Mouse (Mus musculus): Measurements from ENCODE around the gene Abcb5. TPM values are rescaled to one million over a fixed set of nuclear protein-coding genes. Genes with fewer than 3 reads are reported as not detected.

Gene Abcb5
- polyA plus RNA-seq, 1 experiment from 2014 or later: not detected

DNA sequence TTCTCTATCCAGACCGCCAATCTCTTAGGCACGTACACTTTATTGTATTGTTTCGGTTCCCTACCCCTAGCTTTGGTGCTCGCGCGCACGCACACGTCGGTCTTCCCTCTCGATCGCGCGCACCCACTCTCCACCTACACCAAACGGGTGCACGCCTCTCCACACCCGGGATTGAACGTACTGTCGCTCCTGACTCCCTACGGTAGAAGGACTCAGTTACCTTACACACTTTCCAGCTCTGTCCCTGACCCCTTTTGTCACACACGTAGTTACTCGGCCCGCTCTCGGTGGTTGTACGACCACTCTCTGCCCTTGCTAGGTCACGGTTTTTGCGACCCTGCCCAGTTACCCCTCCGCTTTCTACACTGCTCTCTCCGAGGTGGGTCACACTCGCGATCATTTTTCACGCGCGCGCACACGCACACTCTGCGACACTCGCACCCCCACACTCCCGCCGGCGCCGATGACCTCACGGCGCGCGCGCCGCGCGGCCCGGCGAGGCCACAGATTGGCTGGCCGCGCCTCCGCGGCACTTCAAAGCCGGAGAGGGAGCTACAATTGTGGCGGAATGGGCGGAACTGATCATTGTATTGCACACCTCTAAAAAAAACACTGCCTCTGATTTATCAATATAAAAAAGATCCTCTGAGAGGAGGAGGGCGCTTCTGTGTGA is 119.4 kb downstream of the Abcb5 start:
- Histone ChIP-seq H3K9me3 (replicated peaks) (no peaks in the 10 kb centered on the region), H3K4me3 (peak overlapping the region; percentile 69), H3K27ac (replicated peaks) (peak overlapping the region; percentile 91), H3K27me3 (ENCODE audit: low read depth, poor library complexity, severe bottlenecking) (peaks cover 100% of the 10 kb centered on the region), H3K36me3 (peaks cover 6% of the 10 kb centered on the region; the same call in 1 of the 2 replicates), H3K4me1 (peaks cover 87% of the 10 kb centered on the region)
- DNase-seq (ENCODE audit: low spot score): peak; percentile 84
- WGBS: under 1% methylated on average over 59 of the region's 59 CpGs

DNA sequence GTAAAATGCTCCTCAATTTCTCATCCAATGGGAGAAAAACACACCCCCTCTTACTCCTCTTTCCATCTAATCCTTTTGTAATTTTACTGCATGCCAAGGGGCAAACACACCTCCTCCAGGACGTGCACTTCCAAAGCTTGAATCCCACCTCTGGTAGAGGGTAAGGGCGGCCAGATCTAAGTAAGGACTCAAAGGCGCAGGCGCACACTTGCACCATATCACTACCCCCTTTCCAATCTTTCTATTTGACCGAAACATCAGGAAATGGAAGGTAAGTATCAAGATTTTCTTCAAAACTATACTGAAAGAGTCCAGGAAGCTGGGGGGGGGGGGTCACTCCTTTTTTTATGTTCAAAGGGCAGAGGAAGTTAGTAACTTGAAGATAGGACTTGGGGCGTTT is 120.0 kb downstream of the Abcb5 start, which contains the start of gene Sp8:
Gene Sp8, plus strand, starts transcription at position 109 of the 400 bp plus-strand sequence.
- peak within 1 kb of the TSS; percentile 91 for H3K27ac ChIP-seq (replicated peaks)
- peak within 1 kb of the TSS; percentile 69 for H3K4me3 ChIP-seq
- H3K36me3 ChIP-seq: peaks cover 6% of the 10 kb centered on the region; the same call in 1 of the 2 replicates
- no peak for DNase-seq (ENCODE audit: low spot score)
- WGBS: under 1% methylated on average over 6 of the region's 6 CpGs
- no peaks in the 10 kb centered on the region for H3K9me3 ChIP-seq (replicated peaks)
- H3K27me3 ChIP-seq (ENCODE audit: low read depth, poor library complexity, severe bottlenecking): peaks cover 100% of the 10 kb centered on the region
- H3K4me1 ChIP-seq: peaks cover 92% of the 10 kb centered on the region

DNA sequence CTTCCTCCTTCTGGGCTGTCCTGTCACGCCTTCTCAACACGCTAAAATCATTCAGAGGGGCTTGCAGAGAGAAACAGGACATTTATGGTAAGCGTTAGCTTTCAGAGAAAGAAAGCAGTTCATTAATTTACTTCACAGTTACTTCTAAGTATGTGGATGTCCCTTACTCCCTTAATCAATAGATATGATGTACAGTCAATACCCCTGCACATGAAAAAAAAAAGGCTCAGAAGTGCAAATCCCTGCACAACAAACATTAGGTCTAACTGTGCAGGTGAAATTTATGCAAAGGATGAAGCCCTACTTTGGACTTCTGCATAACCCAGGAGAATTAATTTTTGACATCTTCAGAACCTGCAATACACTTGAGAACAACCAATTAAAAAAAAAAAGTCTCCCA is 120.9 kb downstream of the Abcb5 start:
- Histone ChIP-seq H3K4me1 (peaks cover 99% of the 10 kb centered on the region), H3K9me3 (replicated peaks) (no peaks in the 10 kb centered on the region), H3K27me3 (ENCODE audit: low read depth, poor library complexity, severe bottlenecking) (peaks cover 100% of the 10 kb centered on the region), H3K27ac (replicated peaks) (no peak overlapping the region), H3K36me3 (peaks cover 6% of the 10 kb centered on the region; the same call in 1 of the 2 replicates), H3K4me3 (no peak overlapping the region)
- WGBS: 0% methylated on average over 3 of the region's 3 CpGs
- DNase-seq (ENCODE audit: low spot score): no peak

DNA sequence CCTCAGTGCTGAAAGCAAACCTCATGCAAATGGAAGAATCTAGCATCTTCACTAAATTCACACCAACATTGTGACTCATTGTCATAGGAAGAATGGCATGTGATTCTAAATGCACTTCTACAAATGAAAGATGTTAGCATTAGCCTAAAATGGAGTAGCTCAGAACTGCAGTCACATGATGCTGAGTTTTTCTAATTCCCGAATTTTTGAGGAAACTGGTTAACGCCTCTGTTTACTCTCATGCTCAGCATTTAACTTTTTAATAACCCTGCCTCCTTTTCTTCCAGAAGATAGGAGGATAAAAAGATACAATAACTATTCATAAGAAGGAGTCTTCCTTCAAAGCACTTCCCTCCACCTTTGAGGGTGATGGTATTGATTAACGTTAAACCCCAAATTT is 121.4 kb downstream of the Abcb5 start:
- 6% methylated on average over 3 of the region's 3 CpGs for WGBS
- peaks cover 98% of the 10 kb centered on the region for H3K4me1 ChIP-seq

DNA sequence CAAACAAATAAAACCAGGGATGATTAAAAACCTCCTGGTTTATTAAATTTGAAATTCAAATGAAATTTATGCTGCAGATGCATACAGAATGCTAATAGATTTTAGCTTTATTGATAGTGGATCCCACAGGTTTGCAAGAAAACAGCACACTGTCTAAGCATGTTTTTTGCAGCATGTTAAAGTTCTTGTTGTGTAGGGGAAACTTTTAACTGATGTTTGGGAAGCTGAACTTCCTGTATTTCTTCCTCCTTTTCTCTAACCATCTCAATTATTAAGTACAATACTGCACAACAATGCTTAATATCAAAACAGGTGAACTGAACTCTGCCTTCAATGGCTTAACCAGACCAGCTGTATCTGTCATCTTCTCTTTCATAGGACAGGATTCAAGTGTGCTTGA is 122.1 kb downstream of the Abcb5 start:
- no peak for DNase-seq (ENCODE audit: low spot score)
- peaks cover 98% of the 10 kb centered on the region for H3K4me1 ChIP-seq
- no peaks in the 10 kb centered on the region for H3K9me3 ChIP-seq (replicated peaks)
- peaks cover 100% of the 10 kb centered on the region for H3K27me3 ChIP-seq (ENCODE audit: low read depth, poor library complexity, severe bottlenecking)
- no peak overlapping the region for H3K4me3 ChIP-seq
- no peak overlapping the region for H3K27ac ChIP-seq (replicated peaks)
- H3K36me3 ChIP-seq: no peaks in the 10 kb centered on the region; the same call in 1 of the 2 replicates

More for the DNA sequence above, 121.4 kb downstream of the Abcb5 start:
- no peak overlapping the region for H3K27ac ChIP-seq (replicated peaks)
- no peak overlapping the region for H3K4me3 ChIP-seq
- H3K9me3 ChIP-seq (replicated peaks): no peaks in the 10 kb centered on the region
- H3K27me3 ChIP-seq (ENCODE audit: low read depth, poor library complexity, severe bottlenecking): peaks cover 100% of the 10 kb centered on the region
- peaks cover 6% of the 10 kb centered on the region; the same call in 1 of the 2 replicates for H3K36me3 ChIP-seq
- no peak for DNase-seq (ENCODE audit: low spot score)

DNA sequence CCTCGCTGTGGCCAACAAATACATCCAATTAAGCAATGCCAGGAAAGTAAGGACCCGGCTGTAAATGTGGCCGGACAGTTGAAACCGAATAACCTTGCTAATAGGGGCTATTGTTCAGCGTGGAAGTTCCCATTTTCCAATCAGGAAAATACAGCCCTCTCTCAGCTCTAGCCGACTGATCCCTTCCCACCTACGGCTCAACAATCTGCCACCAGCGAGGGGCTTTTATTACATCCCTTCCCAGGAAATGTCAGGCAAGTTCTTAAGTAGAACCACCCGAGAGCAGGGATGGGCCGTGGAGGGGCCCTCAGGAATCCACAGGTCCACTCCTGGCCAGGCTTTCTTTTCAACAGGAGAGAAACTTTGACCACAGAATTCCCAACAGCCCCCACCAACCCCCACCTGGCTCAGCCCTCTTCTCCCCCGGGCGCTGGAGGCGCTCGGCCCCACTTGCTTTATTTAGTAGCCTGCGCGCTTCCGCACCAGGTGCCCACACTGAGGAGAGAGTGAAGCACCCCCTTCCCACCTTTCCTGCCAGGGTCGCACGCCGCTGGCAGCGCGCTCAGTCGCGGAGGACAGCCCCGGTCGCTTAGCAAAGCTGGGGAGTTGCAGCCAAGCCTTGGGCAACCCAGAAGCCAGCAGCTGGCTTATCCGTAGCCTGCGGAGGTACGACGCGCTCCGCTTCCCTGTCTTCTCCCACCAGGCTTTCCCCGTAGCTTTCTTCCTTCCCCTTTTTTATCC is 123.4 kb downstream of the Abcb5 start:
- WGBS: under 1% methylated on average over 33 of the region's 33 CpGs
- Histone ChIP-seq H3K4me3 (peak overlapping the region; percentile 59), H3K4me1 (peaks cover 98% of the 10 kb centered on the region), H3K9me3 (replicated peaks) (no peaks in the 10 kb centered on the region), H3K27me3 (ENCODE audit: low read depth, poor library complexity, severe bottlenecking) (peaks cover 100% of the 10 kb centered on the region), H3K36me3 (no peaks in the 10 kb centered on the region), H3K27ac (replicated peaks) (peak overlapping the region; percentile 84)
- DNase-seq (ENCODE audit: low spot score): peak; percentile 66

DNA sequence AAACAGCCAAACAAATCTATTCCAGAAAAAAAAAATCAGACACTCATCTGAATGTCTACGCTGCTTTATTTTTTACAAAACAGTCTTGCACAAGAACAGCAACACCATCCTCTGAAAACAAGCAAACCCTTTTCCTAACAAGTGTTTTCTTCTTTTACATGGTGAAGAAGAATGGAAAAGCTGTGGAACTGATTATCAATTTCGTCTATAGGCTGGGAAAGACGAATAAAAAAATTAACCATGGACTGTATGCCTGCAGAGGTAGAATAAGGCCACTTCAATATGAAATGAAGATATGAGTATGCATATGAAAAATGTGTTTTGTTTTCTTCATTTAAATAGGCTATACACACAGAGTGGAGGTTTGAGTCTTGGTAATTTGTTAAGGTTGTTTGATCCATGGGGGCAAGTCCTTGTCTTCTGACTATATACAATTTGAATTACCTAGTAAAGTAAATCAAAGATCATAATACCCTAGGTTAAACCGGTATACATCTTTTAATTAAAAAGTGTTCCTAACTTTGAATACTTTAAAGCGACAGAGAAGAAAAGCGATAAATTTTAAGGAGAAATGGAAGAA is 124.2 kb downstream of the Abcb5 start:
- WGBS: 9% methylated on average over 6 of the region's 6 CpGs
- Histone ChIP-seq H3K4me3 (peak overlapping the region; percentile 59), H3K9me3 (replicated peaks) (no peaks in the 10 kb centered on the region), H3K36me3 (no peaks in the 10 kb centered on the region), H3K27ac (replicated peaks) (no peak overlapping the region), H3K27me3 (ENCODE audit: low read depth, poor library complexity, severe bottlenecking) (peaks cover 100% of the 10 kb centered on the region), H3K4me1 (peaks cover 99% of the 10 kb centered on the region)
- DNase-seq (ENCODE audit: low spot score): no peak

DNA sequence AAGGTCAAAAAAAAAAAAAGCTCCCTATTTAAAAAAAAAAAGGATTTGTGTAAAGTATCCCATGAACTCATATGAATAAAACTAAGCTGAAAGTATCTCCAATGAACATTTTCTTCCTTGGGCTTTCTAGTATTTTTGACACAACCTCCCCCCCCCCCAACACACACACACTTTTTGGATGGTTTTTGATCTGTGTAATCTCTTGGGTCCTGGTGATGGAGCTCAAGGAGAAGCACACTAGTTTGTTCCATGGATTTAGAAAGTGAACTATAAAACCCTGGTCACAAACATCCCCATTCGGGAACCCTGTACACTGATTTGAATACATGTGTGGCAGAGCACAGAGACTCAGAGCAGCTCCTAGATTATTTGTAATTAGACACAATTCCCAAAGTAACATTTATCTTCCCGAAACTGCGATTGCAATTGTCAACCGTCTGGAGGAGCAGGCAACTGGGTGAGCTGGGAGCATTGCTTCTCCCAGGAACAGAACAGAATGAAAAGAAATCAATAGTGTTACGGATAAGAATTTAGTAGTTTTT is 124.8 kb downstream of the Abcb5 start:
- no peaks in the 10 kb centered on the region for H3K36me3 ChIP-seq
- DNase-seq (ENCODE audit: low spot score): no peak
- H3K27me3 ChIP-seq (ENCODE audit: low read depth, poor library complexity, severe bottlenecking): peaks cover 100% of the 10 kb centered on the region
- 2% methylated on average over 5 of the region's 5 CpGs for WGBS
- no peaks in the 10 kb centered on the region for H3K9me3 ChIP-seq (replicated peaks)
- peaks cover 99% of the 10 kb centered on the region for H3K4me1 ChIP-seq
- H3K27ac ChIP-seq (replicated peaks): 0 out of 2 replicates have a peak overlapping the region, but pooled peaks have one; percentile 7
- no peak overlapping the region for H3K4me3 ChIP-seq

DNA sequence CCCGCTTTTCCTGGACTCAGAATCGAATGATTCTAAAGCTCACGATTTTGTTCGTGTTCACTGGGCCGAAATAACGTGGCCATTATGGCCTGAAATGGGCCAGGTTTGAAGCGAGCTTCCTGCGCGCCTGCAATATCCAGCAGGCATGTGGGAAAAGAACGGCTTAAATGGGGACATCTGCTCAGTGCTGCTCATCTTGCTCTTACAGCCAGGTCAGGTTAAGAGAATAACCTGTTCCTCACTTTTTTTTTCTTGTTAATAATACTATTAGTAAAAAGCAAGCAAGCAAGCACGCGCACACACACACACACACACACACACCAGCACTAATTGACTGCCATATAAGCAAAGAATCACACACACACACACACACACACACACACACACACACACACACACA is 125.4 kb downstream of the Abcb5 start:
- DNase-seq (ENCODE audit: low spot score): no peak
- 2% methylated on average over 12 of the region's 12 CpGs for WGBS
- Histone ChIP-seq H3K36me3 (no peaks in the 10 kb centered on the region), H3K27ac (replicated peaks) (peak overlapping the region; percentile 38; the same call in 1 of the 2 replicates), H3K9me3 (replicated peaks) (no peaks in the 10 kb centered on the region), H3K27me3 (ENCODE audit: low read depth, poor library complexity, severe bottlenecking) (peaks cover 100% of the 10 kb centered on the region), H3K4me3 (peak overlapping the region; percentile 38), H3K4me1 (peaks cover 97% of the 10 kb centered on the region)

DNA sequence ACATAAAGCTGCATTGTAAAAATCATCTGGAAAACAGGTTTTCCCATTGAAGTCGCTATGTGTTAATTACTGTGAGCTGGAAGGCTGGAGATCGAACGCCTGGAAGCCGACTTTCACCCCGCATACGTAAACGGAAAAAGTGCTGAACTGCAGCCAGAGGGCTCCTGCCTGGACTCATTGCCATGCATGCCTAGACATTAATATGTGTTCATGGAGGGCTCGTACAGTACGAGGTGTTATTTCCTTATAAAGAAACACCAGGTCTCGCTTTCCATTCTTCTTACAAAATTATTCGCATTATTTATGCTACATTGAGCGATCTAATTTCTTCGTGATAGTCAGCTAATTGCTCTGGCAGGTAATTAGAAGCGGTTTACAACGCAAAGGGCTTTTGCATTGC is 125.9 kb downstream of the Abcb5 start:
- peaks cover 100% of the 10 kb centered on the region for H3K27me3 ChIP-seq (ENCODE audit: low read depth, poor library complexity, severe bottlenecking)

DNA sequence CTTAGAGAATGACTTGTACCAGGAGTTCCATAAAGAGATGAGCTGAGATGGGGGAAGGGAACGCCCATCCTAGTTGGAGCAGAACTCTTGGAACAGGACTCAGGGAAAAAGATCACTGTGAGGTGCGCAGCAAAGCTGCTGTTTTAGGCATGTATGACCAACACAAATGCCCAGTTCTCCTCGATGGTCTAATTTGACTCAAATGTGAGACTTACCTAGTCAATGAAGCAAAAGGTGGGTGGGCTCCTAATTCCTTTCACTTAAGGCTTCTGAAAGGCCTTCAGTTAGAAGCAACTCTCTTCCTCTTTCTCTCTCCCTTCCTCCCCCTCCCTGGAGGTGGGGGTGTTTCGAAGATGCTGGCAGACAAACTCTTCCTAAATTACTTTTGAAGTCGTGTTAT is 126.8 kb downstream of the Abcb5 start:
- Histone ChIP-seq H3K27ac (replicated peaks) (no peak overlapping the region), H3K4me3 (no peak overlapping the region), H3K4me1 (peaks cover 86% of the 10 kb centered on the region), H3K9me3 (replicated peaks) (no peaks in the 10 kb centered on the region), H3K36me3 (no peaks in the 10 kb centered on the region), H3K27me3 (ENCODE audit: low read depth, poor library complexity, severe bottlenecking) (peaks cover 100% of the 10 kb centered on the region)
- DNase-seq (ENCODE audit: low spot score): no peak
- WGBS: 6% methylated on average over 5 of the region's 5 CpGs

More for the DNA sequence above, 125.9 kb downstream of the Abcb5 start:
- DNase-seq (ENCODE audit: low spot score): no peak
- Histone ChIP-seq H3K36me3 (no peaks in the 10 kb centered on the region), H3K4me3 (peak overlapping the region; percentile 38), H3K9me3 (replicated peaks) (no peaks in the 10 kb centered on the region), H3K27ac (replicated peaks) (peak overlapping the region; percentile 38; the same call in 1 of the 2 replicates), H3K4me1 (peaks cover 92% of the 10 kb centered on the region)
- 1% methylated on average over 15 of the region's 15 CpGs for whole genome bisulfite sequencing

DNA sequence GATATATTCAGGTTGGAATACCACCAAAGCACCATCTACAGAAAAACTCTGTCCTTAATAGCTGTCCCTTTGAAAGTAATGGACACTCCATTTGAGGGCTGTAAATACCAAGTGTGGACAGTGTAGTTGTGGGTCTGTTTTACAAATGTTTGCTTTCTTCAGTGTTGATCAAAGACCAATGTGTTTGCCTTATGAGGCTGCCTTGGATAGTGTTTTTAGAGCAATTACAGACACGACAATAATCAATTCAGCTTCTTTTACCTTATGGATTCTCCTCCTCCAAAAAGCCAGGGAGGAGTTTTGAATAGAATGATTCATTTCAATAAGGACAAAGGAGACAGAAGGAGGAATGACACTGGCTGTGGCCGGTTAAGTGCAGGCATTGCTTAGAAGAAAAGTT is 128.0 kb downstream of the Abcb5 start:
- WGBS: 1% methylated on average over 2 of the region's 2 CpGs
- no peak for DNase-seq (ENCODE audit: low spot score)
- H3K4me3 ChIP-seq: no peak overlapping the region
- peaks cover 75% of the 10 kb centered on the region for H3K4me1 ChIP-seq
- no peak overlapping the region for H3K27ac ChIP-seq (replicated peaks)
- H3K9me3 ChIP-seq (replicated peaks): no peaks in the 10 kb centered on the region
- no peaks in the 10 kb centered on the region for H3K36me3 ChIP-seq
- H3K27me3 ChIP-seq (ENCODE audit: low read depth, poor library complexity, severe bottlenecking): peaks cover 95% of the 10 kb centered on the region
